Mouse (Mus musculus) spleen, adult 2 months (tissue): ENCODE results near the gene Slc50a1.

Experiments used
- CTCF ChIP-seq: fragments of 200-500 bp; IDR thresholded peaks from 2 replicates; pipeline ENCODE4 v1.5.1; 2011; ENCODE audit warnings: mild to moderate bottlenecking, inconsistent platforms; ENCODE audit not compliant: insufficient read depth, insufficient read length, insufficient replicate concordance; ENCODE audit errors: extremely low read depth
- POLR2A ChIP-seq: fragments of 200-500 bp; IDR thresholded peaks from 2 replicates; pipeline ENCODE4 v1.6.1; 2011; ENCODE audit warnings: low read depth, low read length, inconsistent platforms

DNA sequence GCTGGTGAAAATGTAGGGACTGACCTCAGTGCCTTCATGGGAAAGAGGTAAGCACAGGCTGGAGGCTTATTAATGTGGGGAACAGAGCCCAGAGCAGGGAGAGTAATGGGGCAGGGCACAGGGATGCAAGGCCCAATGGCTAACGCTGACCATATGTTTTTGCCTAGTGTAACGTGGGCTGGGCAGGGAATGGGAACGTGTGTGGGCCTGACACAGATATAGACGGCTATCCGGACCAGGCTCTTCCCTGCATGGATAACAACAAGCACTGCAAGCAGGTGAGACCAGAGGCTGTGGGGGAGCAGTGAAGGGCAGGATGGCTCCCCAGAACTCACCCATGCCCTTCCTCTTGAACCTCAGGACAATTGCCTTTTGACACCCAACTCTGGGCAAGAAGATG, 49.2 kb downstream of the Slc50a1 start:
- no peak for TF ChIP-seq POLR2A
- no peak for TF ChIP-seq CTCF
